Mouse (Mus musculus) ES-CJ7 (cell line): Measurements from ENCODE around the gene Upp2.

Experiments used
- DNase-seq: peaks from one replicate; pipeline ENCODE4 v3.0.0; 2011; ENCODE audit warnings: low read depth, low spot score

The Upp2 gene

DNA sequence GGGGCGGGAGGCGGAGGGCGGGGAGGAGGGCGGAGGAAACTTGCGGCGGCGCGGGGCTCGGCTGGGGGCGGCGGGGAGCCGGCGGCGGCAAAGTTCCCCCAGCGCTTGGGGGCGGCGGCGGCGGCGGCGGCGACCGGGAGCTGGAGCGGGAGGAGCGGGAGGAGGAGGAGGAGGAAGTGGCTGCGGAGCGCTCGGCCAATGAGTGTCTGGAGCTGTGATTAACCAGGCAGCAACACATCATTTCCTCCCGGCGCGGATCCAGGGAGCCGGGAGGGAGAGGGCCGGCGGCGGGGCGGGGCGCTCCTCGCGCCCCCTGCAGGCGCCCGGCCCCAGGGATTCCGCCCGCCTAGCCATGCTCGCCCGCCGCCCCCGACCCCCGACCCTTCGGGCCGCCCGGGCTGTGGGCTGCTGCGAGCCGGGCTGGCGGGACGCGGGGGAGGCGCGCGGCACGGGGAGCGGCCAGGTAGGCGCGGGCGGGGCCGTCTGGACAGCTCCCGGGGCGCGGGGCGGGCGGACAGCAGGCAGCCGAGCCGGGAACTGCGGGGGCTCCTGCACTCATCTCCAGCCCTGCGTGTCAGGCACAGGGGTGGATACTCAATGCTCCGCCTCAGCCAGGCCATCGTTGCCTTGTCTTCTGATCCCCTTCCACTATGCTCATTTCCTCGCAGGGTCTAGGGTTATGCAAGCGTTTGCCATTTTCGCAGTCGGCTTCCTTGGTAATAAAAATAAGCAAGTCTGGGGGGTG, at the start of gene Upp2, which contains the start of gene Acvr1:
Gene Upp2 (plus strand): TSS at position 233 of the 745 bp plus-strand sequence.
Gene Acvr1 (minus strand): TSS at position 92 of the 745 bp plus-strand sequence.
- peak; percentile 80 for DNase-seq

DNA sequence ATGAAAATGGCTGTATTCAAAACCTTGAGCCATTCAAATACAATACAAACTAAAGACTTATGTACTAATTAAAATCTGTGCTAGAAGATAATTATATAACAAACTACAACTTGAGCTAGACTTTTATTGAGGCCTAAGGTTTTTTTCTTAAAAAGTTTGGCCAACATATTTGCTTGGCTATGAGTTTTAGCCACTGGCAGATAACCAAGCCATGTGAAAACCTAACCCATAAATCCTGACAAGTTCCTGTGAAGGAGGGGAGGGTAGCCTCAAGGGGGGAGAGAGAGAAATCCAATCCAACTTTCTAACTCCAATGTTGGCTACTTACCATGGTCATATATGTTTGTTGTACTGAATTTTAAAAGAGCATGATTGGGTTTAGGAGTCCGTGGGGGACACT, 48.6 kb upstream of the Upp2 start:
- no peak for DNase-seq

DNA sequence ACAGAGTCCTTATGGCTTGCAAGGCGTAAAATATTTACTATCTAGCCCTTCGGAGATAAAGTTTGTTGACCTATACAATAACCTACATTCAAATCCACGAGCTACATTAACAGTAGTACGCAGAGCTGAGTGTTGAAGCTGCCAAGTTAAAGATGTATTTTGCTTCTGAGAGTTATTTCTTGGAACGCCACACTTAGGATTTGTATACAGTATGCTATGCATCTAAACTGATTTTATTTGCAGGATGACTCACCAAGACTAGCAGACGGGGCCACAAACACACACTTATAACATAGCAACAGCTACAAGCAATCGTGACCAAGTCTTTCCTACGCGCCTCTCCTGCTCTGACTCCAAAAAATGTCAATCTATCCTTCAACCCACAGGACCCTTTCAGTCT, 46.4 kb upstream of the Upp2 start:
- no peak for DNase-seq

DNA sequence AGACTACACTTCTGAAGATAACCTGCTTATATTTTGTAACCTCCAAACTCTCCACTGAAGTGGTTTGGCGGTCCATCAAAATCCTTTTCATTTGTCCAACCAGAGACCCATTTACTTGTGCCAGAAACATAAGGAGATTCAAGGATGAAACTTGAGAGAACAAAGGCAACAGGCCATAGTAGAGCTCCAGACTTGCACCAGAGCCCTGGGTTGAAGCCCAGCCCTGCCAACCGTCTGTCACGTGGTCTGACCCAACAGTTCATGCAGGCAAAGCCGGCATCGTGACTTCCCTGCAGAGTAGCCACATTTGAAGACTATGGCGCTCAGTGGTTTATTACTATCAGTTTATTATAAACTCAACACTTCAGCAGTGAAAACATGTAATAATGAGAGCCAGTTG, 45.5 kb upstream of the Upp2 start:
- no peak for DNase-seq

DNA sequence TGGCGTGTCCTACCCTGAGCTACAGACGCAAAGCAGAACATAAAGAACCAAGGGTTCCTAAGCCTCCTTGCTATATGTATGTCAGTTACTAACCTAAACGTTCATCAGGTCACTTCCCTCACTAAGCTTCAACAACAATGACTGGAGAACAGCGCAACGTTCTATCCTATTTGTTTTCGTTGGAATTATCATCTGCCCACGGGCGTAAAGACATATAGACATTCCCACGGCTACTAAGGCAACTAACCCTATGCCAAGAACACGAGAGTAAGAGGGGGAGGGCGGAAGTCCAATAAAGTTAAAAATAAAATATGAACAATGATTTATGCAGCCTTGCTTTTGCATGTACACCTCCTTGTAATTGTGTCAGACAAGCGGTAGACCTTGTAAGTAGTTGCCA, 44.0 kb upstream of the Upp2 start:
- DNase-seq, result no peak

DNA sequence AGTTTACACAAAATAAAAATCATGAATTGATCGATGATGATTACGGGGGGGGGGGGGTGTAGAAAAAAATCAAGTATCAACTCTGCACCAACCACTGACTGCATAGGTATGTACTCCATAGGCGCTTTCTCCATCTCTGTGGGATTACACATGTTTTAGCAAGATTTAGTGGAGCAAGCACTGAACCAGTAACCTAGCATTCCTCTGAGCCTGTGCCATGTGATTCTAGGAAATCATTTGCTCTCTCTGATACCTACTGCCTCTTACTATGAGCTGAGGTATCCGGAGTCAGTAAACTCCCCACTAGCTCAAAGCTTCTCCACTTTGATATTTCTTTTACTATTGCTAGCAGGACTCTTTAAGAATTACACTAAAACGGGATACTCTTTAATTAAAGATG, 43.2 kb upstream of the Upp2 start:
- no peak for DNase-seq

DNA sequence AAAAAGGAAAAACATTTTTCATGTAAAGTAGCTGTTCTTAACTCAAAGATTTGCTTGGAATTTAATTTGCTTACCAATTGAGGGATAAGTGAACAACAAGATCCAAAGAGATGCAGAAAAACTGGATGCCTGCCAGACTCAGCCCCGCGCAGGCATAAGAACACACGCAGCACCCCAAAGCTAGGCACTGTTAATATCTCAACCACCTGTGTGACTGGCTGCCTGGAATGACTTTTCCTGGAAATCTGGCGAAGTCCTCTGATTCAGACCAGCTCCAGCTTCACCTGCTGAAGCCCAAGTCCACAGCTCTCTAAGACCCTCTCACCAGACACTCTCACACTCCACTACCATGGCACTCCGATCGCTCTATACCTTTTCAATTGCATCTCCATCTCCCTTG, 42.7 kb upstream of the Upp2 start:
- DNase-seq, result no peak

DNA sequence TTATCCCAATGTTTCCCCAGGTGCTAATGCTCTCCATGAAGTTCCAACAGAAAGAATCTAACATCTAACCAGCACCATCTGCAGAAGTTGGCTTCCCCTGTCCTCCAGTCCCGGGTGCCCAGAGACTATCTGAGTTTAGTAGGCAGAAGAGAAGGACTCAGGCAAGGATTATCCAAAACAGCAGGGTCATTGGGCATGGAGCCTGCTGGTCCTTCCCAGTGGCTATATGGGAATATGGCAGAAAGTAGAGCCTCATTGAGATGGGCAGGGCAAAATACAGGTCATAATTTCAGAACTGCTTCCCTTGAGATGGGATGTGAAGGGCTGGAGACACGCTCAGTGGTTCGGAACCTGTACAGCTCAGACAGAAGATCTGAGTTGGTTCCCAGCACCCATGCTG, 39.3 kb upstream of the Upp2 start:
- DNase-seq, result no peak

DNA sequence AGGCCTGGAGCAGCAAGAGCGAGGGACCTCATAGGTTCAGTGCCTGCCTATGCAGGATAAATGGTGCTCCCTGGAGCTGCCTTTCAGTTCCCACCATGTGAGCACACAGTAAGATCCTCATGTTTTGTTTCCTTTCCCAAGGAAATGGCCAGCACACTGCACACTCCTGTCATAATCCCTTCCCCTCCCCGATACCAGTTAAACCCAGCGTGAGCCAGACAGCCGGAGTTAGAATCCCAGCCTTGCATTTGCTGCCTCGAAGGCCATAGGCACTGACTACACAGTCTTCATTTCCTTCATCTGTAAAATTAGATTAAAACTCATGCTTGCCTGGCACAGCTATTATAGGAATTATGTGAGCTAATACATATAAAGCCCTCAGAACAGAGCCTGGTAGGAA, 37.7 kb upstream of the Upp2 start:
- no peak for DNase-seq

DNA sequence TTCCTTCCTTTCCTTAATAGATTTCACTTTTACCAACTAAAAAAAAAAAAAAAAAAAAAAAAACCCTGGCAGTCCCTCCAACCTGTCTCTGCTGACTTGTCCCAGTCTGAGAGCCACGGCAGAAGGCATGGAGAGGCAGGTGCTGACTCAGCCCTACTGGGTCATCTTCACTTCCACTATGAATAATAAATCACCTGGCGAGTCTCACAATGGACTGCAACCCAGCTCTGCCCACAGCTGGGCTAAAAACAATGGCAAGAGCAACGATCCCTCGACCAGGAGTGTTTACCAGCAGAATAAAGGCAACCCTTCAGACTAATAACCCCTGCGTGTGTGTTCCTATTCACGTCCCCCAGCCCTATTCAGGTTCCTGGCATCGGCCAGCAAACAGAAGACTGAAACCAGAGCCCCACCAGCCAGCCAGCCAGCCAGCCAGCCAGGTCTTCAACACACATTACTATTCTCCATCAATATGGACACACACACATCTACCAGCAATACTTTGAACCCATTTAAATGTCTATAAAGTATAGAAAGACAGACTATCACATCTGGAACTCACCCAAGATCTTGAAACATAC, 37.1 kb upstream of the Upp2 start:
- DNase-seq, result no peak

DNA sequence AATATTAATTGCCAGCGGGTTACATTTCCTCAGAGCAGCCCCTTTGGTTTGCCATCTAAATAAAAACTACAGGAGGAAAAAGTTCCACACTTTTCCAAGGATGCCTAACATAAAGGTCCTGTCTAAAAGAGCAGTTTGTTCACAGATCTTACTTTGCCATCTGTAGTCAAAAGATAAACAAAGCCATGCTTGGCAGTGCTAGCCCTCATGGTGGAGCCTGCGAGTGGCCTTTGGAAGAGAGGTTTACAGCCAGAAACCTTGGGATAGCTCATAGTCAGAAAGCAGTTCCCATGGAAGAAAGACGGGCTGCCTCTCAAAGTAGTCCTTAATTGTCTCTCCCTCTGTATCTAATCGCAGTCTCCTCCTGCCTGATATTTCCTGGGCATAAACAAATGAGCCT, 36.6 kb upstream of the Upp2 start:
- no peak for DNase-seq

DNA sequence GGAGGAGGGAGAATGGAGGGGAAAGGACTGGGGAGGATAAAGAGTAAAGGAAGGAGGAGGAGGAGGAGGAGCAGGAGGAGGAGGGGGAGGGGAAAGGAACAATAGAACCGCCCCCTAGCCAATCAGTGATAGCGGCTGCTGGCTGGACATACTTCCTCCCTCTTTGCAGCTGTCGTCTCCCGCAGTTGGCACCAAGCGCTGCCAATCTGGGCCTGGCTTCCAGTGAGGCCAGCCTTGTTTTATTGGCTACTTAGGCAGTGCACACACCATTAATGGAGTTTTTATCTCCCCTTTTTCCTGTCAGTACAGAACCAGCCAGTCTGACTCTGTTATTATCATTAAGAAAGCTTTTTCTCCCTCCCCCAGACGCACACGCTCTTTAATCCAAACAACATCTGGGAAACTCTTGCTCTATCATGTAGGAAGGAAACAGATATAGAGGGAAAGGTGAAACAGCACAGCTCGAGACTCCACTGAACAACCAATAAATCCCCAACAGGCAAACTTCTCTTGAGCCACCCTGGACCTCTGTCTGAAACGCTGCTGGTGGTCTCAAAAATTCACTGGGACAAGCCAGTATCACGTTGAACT, 34.7 kb upstream of the Upp2 start:
- DNase-seq, result peak; percentile 53

DNA sequence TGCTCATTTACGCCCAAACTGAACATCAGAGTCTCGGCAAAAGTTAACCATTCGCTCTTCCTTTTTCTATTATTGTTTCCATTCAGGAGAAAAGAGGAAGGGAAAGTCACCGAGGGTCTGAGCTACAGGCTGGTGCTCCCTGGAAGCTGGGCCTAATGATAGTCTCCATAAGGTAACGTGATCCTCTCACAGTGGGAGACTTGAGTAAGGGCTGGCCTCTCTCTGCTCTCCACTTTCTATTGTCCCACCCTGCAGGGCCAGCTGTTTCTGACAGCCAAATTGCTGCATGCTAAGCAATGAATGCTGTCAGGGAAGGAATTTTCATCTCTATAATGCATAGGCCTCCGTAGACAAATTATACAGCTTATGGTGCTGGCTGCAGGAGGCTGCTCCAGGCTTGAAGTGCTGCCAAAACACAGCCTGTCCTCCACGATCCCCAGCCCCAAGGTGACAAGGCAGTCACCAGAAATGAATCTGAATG, 33.5 kb upstream of the Upp2 start:
- no peak for DNase-seq

DNA sequence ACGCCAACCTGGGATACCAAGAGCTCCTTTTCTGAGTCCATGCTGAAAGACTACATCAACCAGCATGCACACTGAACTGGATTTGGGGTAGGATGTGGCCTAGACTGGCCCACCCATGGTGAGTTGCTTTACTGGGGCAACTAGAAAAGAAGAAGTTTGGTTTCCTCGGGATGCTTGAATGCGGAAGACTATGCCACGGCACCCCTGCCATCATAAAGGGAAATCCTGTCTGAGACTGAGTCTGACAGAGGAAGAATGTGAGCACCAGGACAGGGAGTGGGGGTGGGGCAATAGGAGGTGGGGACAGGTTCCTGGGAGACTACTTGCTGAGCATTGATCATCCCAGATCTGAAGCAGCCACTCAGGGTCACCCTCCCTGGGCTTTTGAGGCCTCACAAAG, 32.7 kb upstream of the Upp2 start:
- DNase-seq, result no peak

DNA sequence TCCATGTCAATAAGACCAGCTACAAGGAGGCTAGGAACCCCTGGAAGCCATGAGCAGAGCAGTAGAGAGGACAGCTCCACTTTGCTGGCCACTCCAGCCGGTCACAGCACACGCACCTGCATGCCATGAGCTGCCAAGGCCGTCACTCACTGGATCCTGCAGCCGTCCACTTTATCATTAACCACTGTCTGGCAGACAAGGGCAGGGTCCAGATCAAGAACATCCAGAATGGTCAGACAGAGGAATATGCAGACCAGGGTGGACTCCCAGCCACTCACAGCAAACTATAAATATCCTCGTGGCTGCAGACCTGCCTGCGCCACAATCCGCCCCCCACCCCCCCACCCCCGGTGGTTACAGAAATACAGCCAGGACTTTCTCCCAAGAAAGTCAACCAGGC, 31.9 kb upstream of the Upp2 start:
- no peak for DNase-seq

DNA sequence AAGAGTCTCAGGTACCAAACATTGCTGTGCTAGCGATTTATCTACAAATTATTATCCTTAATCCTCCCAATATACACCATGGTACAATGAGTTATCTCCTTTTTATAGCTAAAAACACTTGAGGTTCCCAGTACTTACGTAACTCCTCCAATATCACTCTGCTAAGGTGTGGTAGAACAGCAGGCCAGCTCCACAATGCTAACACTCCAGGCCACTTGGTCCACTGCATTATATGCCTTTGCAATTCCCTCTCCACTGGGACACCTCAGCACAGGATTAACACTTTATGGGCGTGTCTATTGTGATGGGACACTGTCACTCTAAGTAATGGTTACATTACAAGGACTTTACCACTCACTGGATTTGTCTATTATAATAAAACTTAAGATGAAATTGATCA, 30.3 kb upstream of the Upp2 start:
- DNase-seq, result no peak

DNA sequence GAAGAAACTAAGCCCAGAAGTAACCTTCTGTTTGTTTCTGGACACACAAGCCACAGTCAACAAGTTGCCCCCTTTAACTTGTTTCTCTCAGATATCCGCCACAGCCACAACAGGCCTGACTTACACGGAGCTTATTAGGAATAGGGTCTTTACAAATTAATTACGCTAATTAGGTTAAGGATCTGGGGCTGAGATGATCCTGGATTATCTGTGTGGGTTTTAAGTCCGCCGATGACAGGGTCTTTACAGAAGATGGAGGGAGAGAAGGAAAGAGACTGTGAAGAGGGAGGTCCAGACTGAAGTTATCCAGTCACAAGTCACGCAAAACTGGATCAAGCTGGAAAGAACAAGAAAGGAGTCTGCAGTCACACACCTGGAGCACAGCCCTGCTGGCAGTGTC, 28.9 kb upstream of the Upp2 start:
- DNase-seq, result peak; percentile 47

DNA sequence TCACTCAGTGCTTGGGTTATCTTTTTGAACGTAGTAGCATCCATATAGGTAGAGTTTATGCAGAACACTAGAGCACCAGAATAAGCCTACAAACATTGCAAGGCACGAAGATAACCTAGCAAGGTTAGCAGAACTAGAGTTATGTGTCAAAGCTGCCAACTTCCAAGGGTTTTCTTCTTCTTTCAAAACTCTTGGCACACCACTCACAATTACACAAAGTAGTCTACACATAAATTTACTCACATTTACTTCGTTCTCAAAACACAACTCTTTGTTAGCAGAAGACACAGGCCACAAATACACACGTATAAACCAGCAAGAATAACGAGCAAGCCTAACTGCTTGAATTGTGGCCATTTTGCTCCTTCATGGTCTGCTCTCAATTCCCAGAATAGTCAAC, 23.8 kb upstream of the Upp2 start:
- DNase-seq, result no peak

DNA sequence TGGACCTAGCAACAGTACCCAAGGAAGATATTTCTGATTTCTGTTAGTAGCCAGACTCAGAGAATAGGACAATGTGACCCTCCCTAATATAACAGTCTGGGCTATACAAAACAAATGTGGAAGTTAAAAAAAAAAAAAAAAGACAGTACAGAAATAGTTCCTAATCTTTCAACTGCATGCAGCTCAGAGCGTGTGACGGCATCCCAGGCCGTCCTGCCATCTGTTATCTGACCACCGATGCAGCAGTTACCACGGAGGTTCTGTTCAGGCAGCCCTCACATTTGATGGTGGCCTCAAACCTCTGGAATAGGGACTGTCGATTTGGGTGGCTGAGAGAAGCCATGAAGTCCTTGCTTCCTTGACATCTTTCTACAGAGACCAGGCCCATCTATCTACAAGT, 22.7 kb upstream of the Upp2 start:
- no peak for DNase-seq

DNA sequence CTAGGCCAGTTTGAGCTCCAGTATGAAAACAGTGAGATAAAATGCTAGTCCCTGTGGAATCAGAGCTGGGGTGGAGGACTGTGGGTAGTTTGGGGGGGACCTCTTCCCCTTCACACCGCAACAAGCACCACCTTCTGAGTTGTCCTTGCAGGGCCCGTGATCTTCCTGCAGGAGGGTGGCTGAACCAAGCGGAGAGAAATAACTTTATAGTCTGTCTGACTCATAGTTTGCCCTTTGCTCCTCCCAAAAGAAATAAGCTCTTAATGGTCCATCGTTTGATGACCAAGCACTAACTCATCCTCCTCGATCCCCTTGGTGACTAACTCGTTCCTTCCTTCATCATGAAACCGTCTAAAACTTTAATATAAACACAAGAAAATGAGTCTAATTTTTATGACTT, 20.8 kb upstream of the Upp2 start:
- DNase-seq, result no peak

DNA sequence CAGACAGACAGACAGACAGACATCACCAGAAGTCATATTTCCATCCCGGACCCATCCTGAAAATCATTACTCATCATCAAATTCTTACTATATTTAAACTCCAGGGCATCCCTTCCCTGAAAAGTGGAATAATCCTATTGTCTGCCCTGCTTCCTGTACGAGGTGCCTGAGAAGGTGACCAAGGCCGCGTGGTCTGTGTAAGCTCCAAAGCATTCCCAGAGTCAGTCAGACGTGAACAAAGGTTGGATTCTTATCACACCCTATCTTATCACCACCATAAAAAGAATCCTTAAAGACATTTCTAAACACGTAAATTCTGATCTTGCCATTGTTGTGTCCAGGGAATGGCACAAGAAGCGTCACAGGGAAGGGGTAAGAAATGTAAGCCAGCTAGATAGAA, 18.2 kb upstream of the Upp2 start:
- DNase-seq, result no peak

DNA sequence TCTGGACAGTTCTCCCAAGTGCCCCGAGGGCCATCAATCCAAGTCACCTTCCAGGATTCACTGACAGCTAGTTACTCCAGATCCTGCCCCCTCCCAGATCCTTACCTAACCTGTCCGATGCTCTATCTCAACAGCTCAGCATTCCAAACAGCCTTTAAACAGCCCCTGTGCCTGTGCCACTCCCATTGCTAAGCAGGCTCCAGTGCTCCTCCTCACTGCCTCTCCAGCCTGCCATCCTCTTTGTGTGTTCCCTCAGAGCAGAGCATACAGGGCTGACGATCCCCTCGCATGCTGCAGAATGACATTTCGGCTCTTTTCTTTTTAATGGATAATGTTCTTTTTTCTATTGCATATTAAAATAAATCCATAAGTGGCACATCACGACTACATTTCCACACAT, 17.1 kb upstream of the Upp2 start:
- no peak for DNase-seq

DNA sequence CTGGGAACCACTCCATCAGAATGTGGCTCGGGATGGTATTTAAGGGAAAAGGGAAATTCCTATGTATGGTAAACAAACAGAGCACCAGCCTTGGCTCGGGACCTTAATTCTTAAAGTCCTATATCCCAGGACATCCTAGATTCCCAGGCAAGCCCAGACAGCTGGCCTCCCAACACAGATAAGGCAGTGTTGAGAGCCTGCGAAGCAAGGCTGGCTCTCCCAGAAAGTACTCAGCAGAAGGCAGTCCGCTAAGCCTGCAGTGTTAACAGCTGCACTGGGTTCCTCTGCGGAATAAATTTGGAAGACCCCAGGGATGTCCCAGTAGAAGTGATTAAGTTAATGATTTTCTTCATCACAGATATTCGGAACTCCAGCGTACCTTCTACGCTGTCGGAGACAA, 16.6 kb upstream of the Upp2 start:
- no peak for DNase-seq
